Mouse (Mus musculus) lung, adult 10 weeks (tissue): ENCODE measurements around the gene H2-DMb1. TPM values are rescaled to one million over a fixed set of nuclear protein-coding genes. Genes with fewer than 3 reads are reported as not detected.

Experiments used
- polyA plus RNA-seq: library from polyadenylated mRNA; stranded (reverse); fragments of 350-450 nt; fragmentation: Illumina TruSeq; extraction: RNeasy Lipid Tissue Mini Kit (QIAGEN cat#74804); gene quantifications from one replicate; pipeline ENCODE4 v1.2.3, GENCODE M21; 2014; ENCODE audit warnings: low read depth, low replicate concordance; ENCODE audit not compliant: insufficient read depth

Gene H2-DMb1
- 64.1 TPM for polyA plus RNA-seq

GRCm38 (mm10) chr17:34152923-34153322, at the start of gene H2-DMb1:
Gene H2-DMb1, plus strand, starts transcription at chr17:34153072.

GRCm38 (mm10) chr17:34119249-34120179, 33.4 kb upstream of the H2-DMb1 start, which contains the start of gene H2-DMa:
Gene H2-DMa, plus strand, starts transcription at chr17:34119541.

GRCm38 (mm10) chr17:34122188-34122984, 30.5 kb upstream of the H2-DMb1 start, which contains the start of gene Brd2:
Gene Brd2, minus strand, starts transcription at chr17:34122634.

GRCm38 (mm10) chr17:34143033-34143432, 9.8 kb upstream of the H2-DMb1 start, which contains the start of gene H2-DMb2:
Gene H2-DMb2, plus strand, starts transcription at chr17:34143307.

GRCm38 (mm10) chr17:34187261-34187916, 34.5 kb downstream of the H2-DMb1 start, which contains the start of the genes Tap1 and Psmb9:
Gene Tap1, plus strand, starts transcription at chr17:34187553.
Gene Psmb9, minus strand, starts transcription at chr17:34187764.

GRCm38 (mm10) chr17:34196941-34197894, 44.3 kb downstream of the H2-DMb1 start, which contains the start of gene Psmb8:
Gene Psmb8, plus strand, starts transcription at chr17:34197721.

GRCm38 (mm10) chr17:34203444-34203843, 50.6 kb downstream of the H2-DMb1 start, which contains the start of gene Tap2:
Gene Tap2, plus strand, starts transcription at chr17:34203527.

Other genes with a start within 250 kb of the H2-DMb1 start
- 1.2 TPM for gene Platr17, start 247.9 kb upstream of the H2-DMb1 start, polyA plus RNA-seq
- 19.4 TPM for gene Daxx, start 243.7 kb upstream of the H2-DMb1 start, polyA plus RNA-seq
- gene Tapbp, start 237.2 kb upstream of the H2-DMb1 start, polyA plus RNA-seq = 126 TPM
- 18.1 TPM for gene Zbtb22, start 237.2 kb upstream of the H2-DMb1 start, polyA plus RNA-seq
- gene Rgl2, start 223.5 kb upstream of the H2-DMb1 start, polyA plus RNA-seq = 38.7 TPM
- gene Pfdn6, start 212.7 kb upstream of the H2-DMb1 start, polyA plus RNA-seq = 90.6 TPM
- 8.3 TPM for gene Wdr46, start 212.4 kb upstream of the H2-DMb1 start, polyA plus RNA-seq
- gene B3galt4, start 201.6 kb upstream of the H2-DMb1 start, polyA plus RNA-seq = 5.8 TPM
- 16.3 TPM for gene Vps52, start 197.3 kb upstream of the H2-DMb1 start, polyA plus RNA-seq
- 2,519 TPM for gene Rps18, start 197.1 kb upstream of the H2-DMb1 start, polyA plus RNA-seq
- gene H2-K1, start 152.7 kb upstream of the H2-DMb1 start, polyA plus RNA-seq = 1,531 TPM
- gene Ring1, start 128.4 kb upstream of the H2-DMb1 start, polyA plus RNA-seq = 21.8 TPM
- 90.2 TPM for gene H2-Ke6, start 125.0 kb upstream of the H2-DMb1 start, polyA plus RNA-seq
- gene Slc39a7, start 121.4 kb upstream of the H2-DMb1 start, polyA plus RNA-seq = 95.6 TPM
- 33.6 TPM for gene Rxrb, start 121.3 kb upstream of the H2-DMb1 start, polyA plus RNA-seq
- 1.1 TPM for gene Col11a2, start 113.6 kb upstream of the H2-DMb1 start, polyA plus RNA-seq
- gene H2-Oa, start 60.7 kb upstream of the H2-DMb1 start, polyA plus RNA-seq = 12.5 TPM
- gene H2-DMa, start 33.5 kb upstream of the H2-DMb1 start, polyA plus RNA-seq = 75.7 TPM
- gene Brd2, start 30.4 kb upstream of the H2-DMb1 start, polyA plus RNA-seq = 94.4 TPM
- 35.5 TPM for gene H2-DMb2, start 9.8 kb upstream of the H2-DMb1 start, polyA plus RNA-seq
- 21.5 TPM for gene Tap1, start 34.5 kb downstream of the H2-DMb1 start, polyA plus RNA-seq
- 59.9 TPM for gene Psmb9, start 34.7 kb downstream of the H2-DMb1 start, polyA plus RNA-seq
- 140 TPM for gene Psmb8, start 44.6 kb downstream of the H2-DMb1 start, polyA plus RNA-seq
- 47.7 TPM for gene Tap2, start 50.5 kb downstream of the H2-DMb1 start, polyA plus RNA-seq
- gene H2-Ob, start 85.8 kb downstream of the H2-DMb1 start, polyA plus RNA-seq = 28.6 TPM
- gene H2-Ab1, start 104.6 kb downstream of the H2-DMb1 start, polyA plus RNA-seq = 553 TPM
- 647 TPM for gene H2-Aa, start 134.8 kb downstream of the H2-DMb1 start, polyA plus RNA-seq
- 475 TPM for gene H2-Eb1, start 152.8 kb downstream of the H2-DMb1 start, polyA plus RNA-seq
- gene H2-Eb2, start 172.6 kb downstream of the H2-DMb1 start, polyA plus RNA-seq = 1.6 TPM
- 0.20 TPM for gene Btnl2, start 201.8 kb downstream of the H2-DMb1 start, polyA plus RNA-seq
- not detected for gene Btnl1, start 224.1 kb downstream of the H2-DMb1 start, polyA plus RNA-seq
- gene BC051142, start 245.7 kb downstream of the H2-DMb1 start, polyA plus RNA-seq = 0.24 TPM